Mouse (Mus musculus) kidney, embryonic 15.5 days (tissue): ENCODE measurements at regions not wholly inside any gene's neighbourhood (a gene's known extent, or its start where the extent isn't known, plus 50 kb on each side); places are given as distances from the start of the nearest gene placed in this dataset.
A peak's percentile ranks its signal among the peaks of the same experiment; 100 is the strongest.

Experiments
- ATAC-seq: fragments of 200-750 bp; cut with Nextera tagmentation; replicated peaks from 2 replicates; pipeline ENCODE4 v1.8.0; 2017; ENCODE audit warnings: moderate TSS enrichment; ENCODE audit not compliant: low FRiP score
- H3K27ac ChIP-seq: fragments of 300-500 bp; sonication (generic); 2 replicates; pipeline ENCODE4 v1.5.1; 2015; ENCODE audit warnings: mild to moderate bottlenecking, inconsistent platforms
- H3K27me3 ChIP-seq: fragments of 300-500 bp; sonication (generic); 2 replicates; pipeline ENCODE4 v1.6.1; 2015; ENCODE audit warnings: inconsistent platforms
- H3K36me3 ChIP-seq: fragments of 300-500 bp; sonication (generic); 2 replicates; pipeline ENCODE4 v1.6.1; 2015; ENCODE audit warnings: inconsistent platforms
- H3K4me1 ChIP-seq: fragments of 300-500 bp; sonication (generic); 2 replicates; pipeline ENCODE4 v1.6.1; 2015; ENCODE audit warnings: inconsistent platforms
- H3K4me2 ChIP-seq: fragments of 300-500 bp; sonication (generic); 2 replicates; pipeline ENCODE4 v1.6.1; 2015; ENCODE audit warnings: moderate library complexity, mild to moderate bottlenecking, inconsistent platforms
- H3K4me3 ChIP-seq: fragments of 300-500 bp; sonication (generic); replicated peaks from 2 replicates; pipeline ENCODE4 v1.5.1; 2015; ENCODE audit warnings: mild to moderate bottlenecking, inconsistent platforms
- H3K9ac ChIP-seq: fragments of 300-500 bp; sonication (generic); 2 replicates; pipeline ENCODE4 v1.6.1; 2015; ENCODE audit warnings: mild to moderate bottlenecking, inconsistent platforms
- H3K9me3 ChIP-seq: fragments of 300-500 bp; sonication (generic); replicated peaks from 2 replicates; pipeline ENCODE4 v1.6.1; 2016; ENCODE audit warnings: inconsistent platforms
- WGBS: fragments of 180-500 bp; shearing (Covaris S2); methylation state at CpG from one replicate; pipeline ENCODE4 v1.1.7; 2015; ENCODE audit warnings: mixed read lengths; 5-methylcytosine and 5-hydroxymethylcytosine counted together

DNA sequence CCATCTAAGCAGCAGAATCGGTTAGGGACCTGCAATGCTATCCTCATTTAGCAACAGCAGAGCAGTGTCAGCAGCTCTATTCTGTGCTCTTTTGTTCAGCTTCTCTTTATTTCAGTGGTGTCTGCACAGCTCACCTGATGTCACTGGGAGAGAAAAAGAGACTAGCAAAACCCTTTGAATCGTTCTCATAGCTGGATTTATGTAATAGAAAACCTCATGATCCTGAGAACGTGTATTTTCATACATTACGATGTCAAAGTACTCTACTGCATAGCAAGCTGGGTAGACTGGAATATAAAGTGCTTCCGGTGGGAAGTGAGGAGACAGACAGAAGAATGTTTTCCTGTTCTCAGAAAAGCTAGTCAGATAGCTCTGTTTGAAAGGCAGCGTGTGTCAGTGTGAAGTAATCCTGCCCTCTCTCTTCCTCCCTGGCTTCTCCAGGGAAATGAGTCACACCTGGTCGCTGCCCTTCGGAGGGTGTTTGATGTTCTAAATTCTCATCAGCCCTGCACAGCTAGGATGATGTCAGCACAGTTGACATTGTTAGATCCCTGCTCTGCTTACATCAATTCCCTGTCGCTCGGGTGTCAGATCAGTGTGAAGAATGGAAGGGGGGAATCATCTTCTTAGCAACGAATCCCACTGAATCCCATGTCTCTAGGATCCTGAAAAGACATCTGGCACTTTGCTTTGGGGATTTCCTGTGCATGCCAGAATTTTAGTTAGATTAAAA is 129.6 kb upstream of the Zbtb20 start:
- H3K4me1 ChIP-seq: no peaks in the 10 kb centered on the region
- H3K4me3 ChIP-seq: no peak overlapping the region
- H3K27ac ChIP-seq: no peak overlapping the region
- no peaks in the 10 kb centered on the region for H3K36me3 ChIP-seq
- WGBS: 44% methylated on average over 11 of the region's 11 CpGs
- H3K9me3 ChIP-seq: no peaks in the 10 kb centered on the region
- no peak overlapping the region for H3K9ac ChIP-seq
- ATAC-seq: no peak
- no peaks in the 10 kb centered on the region for H3K27me3 ChIP-seq
- H3K4me2 ChIP-seq: no peak overlapping the region

DNA sequence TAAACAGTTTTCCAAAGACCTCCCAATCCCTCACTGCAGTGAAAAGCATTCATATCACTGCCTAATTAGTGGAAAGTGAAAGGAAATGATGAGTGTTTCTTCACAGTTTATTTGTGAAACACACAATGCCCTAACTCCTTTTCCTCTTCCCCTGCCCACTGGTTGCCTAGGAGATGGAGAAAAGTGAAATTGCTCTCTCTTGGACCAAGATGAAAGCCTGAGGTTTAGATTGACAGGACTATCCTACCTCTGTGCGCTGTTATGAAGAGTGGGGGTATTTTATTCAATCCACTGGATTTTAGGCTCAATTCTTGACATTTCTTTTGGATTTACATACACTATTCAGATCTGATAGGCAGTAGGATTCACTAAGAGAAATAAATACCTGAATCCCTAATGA is 132.1 kb upstream of the Zbtb20 start:
- H3K4me1 ChIP-seq: no peaks in the 10 kb centered on the region
- H3K27me3 ChIP-seq: no peaks in the 10 kb centered on the region
- H3K4me2 ChIP-seq: no peak overlapping the region
- H3K4me3 ChIP-seq: no peak overlapping the region
- 95% methylated on average over 1 of the region's 1 CpGs for WGBS
- no peaks in the 10 kb centered on the region for H3K36me3 ChIP-seq
- H3K9me3 ChIP-seq: no peaks in the 10 kb centered on the region
- no peak overlapping the region for H3K9ac ChIP-seq
- H3K27ac ChIP-seq: no peak overlapping the region
- no peak for ATAC-seq

GRCm38 (mm10) chr16:42743120-42743519 is 132.6 kb upstream of the Zbtb20 start:
- Histone ChIP-seq H3K4me1 (no peaks in the 10 kb centered on the region), H3K4me3 (no peak overlapping the region), H3K27ac (no peak overlapping the region), H3K4me2 (no peak overlapping the region), H3K36me3 (no peaks in the 10 kb centered on the region), H3K9ac (no peak overlapping the region), H3K9me3 (no peaks in the 10 kb centered on the region), H3K27me3 (no peaks in the 10 kb centered on the region)
- WGBS: 61% methylated on average over 2 of the region's 2 CpGs
- no peak for ATAC-seq

DNA sequence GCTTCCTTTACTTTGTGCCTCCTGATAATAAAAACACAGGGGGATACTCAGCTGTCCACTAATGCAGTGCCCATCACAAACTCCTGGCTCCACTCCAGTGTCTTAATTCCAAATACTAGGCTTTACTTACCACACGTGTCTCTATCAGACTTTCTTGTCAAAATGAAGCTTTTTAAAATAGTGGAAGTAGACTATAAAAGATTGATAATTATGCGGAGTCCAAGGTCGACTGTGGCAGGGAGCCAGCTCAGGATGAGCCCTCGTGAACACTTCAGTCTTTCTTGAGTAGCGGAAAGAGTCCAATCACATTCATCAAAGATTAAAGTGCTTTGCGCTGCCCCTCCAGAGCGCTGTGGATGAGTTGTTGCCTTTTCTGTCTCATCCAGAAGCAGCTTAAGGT is 147.9 kb upstream of the Zbtb20 start:
- WGBS: 82% methylated on average over 7 of the region's 7 CpGs
- no peaks in the 10 kb centered on the region for H3K27me3 ChIP-seq
- H3K4me2 ChIP-seq: no peak overlapping the region
- no peaks in the 10 kb centered on the region for H3K4me1 ChIP-seq
- H3K9me3 ChIP-seq: no peaks in the 10 kb centered on the region
- ATAC-seq: no peak
- no peak overlapping the region for H3K4me3 ChIP-seq
- H3K27ac ChIP-seq: no peak overlapping the region
- H3K9ac ChIP-seq: no peak overlapping the region
- H3K36me3 ChIP-seq: no peaks in the 10 kb centered on the region

DNA sequence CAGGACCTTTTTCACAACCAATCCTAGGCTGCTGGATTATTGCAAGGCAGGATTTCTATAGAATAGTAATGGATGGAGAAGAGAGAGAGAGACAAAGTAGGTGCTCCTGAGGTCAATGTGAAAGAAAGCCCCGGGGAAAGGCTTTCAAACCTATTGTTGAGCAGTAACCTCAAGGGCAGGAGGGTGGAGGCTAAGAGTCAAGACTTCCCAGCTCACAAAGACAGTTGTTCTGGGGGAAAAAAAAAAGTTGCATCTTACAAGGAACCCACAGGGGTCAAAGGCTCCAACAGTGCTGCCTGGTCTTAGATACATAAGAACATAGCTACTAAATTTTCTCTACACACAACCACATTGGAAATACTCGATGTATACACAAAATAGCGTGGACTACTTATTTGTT is 155.8 kb upstream of the Zbtb20 start:
- H3K9ac ChIP-seq: no peak overlapping the region
- no peaks in the 10 kb centered on the region for H3K4me1 ChIP-seq
- no peak overlapping the region for H3K27ac ChIP-seq
- H3K9me3 ChIP-seq: no peaks in the 10 kb centered on the region
- ATAC-seq: no peak
- H3K4me2 ChIP-seq: no peak overlapping the region
- H3K4me3 ChIP-seq: no peak overlapping the region
- WGBS: 85% methylated on average over 3 of the region's 3 CpGs
- no peaks in the 10 kb centered on the region for H3K36me3 ChIP-seq
- H3K27me3 ChIP-seq: no peaks in the 10 kb centered on the region

- H3K4me1 ChIP-seq: no peaks in the 10 kb centered on the region
- no peak overlapping the region for H3K4me2 ChIP-seq
- H3K27ac ChIP-seq: no peak overlapping the region
- no peak overlapping the region for H3K4me3 ChIP-seq
- no peak overlapping the region for H3K9ac ChIP-seq
- no peak for ATAC-seq
- no peaks in the 10 kb centered on the region for H3K27me3 ChIP-seq
- 82% methylated on average over 7 of the region's 7 CpGs for WGBS
- no peaks in the 10 kb centered on the region for H3K36me3 ChIP-seq
- H3K9me3 ChIP-seq: no peaks in the 10 kb centered on the region
Measured at GRCm38 (mm10) chr16:42718452-42718851, 157.2 kb upstream of the Zbtb20 start.

GRCm38 (mm10) chr16:42717828-42718412 is 157.8 kb upstream of the Zbtb20 start:
- H3K4me3 ChIP-seq: no peak overlapping the region
- no peak overlapping the region for H3K4me2 ChIP-seq
- H3K27me3 ChIP-seq: no peaks in the 10 kb centered on the region
- no peaks in the 10 kb centered on the region for H3K36me3 ChIP-seq
- ATAC-seq: no peak
- no peak overlapping the region for H3K27ac ChIP-seq
- 69% methylated on average over 7 of the region's 7 CpGs for WGBS
- H3K9me3 ChIP-seq: no peaks in the 10 kb centered on the region
- no peaks in the 10 kb centered on the region for H3K4me1 ChIP-seq
- no peak overlapping the region for H3K9ac ChIP-seq

DNA sequence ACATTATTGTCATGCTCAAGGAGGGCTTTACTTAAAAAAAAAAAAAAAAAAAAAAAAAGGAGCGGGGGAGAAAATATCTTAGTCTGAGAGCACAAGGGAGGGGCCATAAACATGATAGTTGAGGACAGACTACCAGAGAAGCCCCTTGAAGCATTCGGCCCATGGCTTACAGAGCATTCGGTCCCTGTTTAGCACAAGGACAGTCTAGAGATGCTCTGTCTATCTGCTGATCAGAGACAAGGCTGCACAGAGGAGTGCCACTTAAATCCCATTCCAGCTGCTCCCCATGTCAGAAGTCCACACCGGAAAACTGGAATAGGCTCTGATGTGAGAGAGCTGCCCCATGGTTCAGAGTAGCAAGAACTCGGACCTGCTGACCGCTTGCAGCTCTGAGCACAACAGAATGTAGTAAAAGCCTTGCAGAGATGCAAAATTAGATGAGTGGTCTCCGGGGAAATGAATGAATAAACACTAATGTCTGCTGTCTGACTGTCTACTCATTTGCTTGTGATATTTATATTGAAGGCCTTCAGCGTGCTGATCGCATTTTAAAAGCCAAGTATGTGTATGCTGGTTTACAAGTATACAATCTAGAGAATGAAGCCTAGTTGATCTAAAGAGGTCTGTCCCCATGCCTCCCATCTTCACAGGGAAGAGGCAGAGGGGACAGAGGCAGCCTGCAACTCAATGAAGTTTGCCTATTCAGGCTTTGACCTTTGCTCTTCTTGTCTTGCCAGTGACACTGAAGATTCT is 158.4 kb upstream of the Zbtb20 start:
- Histone ChIP-seq H3K36me3 (no peaks in the 10 kb centered on the region), H3K4me3 (no peak overlapping the region), H3K27ac (no peak overlapping the region), H3K4me2 (no peak overlapping the region), H3K4me1 (no peaks in the 10 kb centered on the region), H3K9ac (no peak overlapping the region), H3K9me3 (no peaks in the 10 kb centered on the region), H3K27me3 (no peaks in the 10 kb centered on the region)
- ATAC-seq: no peak
- 86% methylated on average over 9 of the region's 9 CpGs for WGBS

DNA sequence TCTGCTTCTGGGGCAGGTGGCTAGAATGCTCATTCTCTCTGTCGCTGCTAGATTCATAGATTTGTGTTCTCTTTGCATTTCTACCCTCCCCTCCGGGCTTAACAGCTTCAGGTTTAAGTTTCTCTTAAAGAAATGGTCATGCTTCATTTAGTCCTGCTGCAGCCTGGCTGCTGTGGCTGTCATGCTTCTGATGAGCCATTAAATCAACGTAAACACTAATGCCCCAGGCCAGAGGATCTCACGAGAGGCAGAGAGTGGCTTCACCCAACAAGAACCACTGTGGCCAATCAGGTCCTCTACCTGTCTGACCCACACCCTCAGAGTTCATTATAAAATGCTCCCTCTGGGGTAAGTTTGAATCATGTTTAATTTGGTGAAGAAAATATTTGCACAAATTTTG is 173.0 kb upstream of the Zbtb20 start:
- Histone ChIP-seq H3K27me3 (no peaks in the 10 kb centered on the region), H3K27ac (no peak overlapping the region), H3K4me2 (no peak overlapping the region), H3K9me3 (no peaks in the 10 kb centered on the region), H3K4me1 (peaks cover 6% of the 10 kb centered on the region; the same call in 1 of the 2 replicates), H3K36me3 (no peaks in the 10 kb centered on the region), H3K4me3 (no peak overlapping the region), H3K9ac (no peak overlapping the region)
- peak; percentile 75; the same call in 1 of the 2 replicates for ATAC-seq
- WGBS: 13% methylated on average over 4 of the region's 4 CpGs

DNA sequence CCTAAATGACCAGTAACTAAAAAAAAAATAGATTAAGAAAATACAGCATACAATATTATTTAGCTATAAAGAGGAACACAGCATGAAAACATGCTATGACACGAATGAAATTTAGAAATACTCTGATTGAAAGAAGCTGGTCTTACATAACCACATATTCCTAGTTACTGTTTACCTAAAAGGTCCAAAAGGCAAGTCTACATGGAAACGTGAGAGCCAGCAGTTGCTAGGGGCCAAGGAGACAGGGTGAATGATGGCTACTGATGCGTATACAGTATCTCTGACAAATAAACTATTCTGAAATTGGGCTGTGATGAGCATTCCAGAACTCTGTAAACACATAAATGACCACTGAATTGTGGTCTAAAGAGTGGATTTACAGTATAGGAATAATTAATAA is 194.5 kb upstream of the Zbtb20 start:
- 58% methylated on average over 3 of the region's 3 CpGs for WGBS
- ATAC-seq: no peak
- H3K27ac ChIP-seq: no peak overlapping the region
- H3K27me3 ChIP-seq: no peaks in the 10 kb centered on the region
- no peak overlapping the region for H3K9ac ChIP-seq
- H3K4me3 ChIP-seq: no peak overlapping the region
- no peak overlapping the region for H3K4me2 ChIP-seq
- H3K36me3 ChIP-seq: no peaks in the 10 kb centered on the region
- H3K9me3 ChIP-seq: no peaks in the 10 kb centered on the region
- H3K4me1 ChIP-seq: no peaks in the 10 kb centered on the region

- peak overlapping the region; percentile 72 for H3K27ac ChIP-seq
- no peaks in the 10 kb centered on the region for H3K9me3 ChIP-seq
- no peaks in the 10 kb centered on the region for H3K27me3 ChIP-seq
- H3K4me3 ChIP-seq: no peak overlapping the region
- ATAC-seq: no peak
- no peak overlapping the region for H3K4me2 ChIP-seq
- no peaks in the 10 kb centered on the region for H3K4me1 ChIP-seq
- no peaks in the 10 kb centered on the region for H3K36me3 ChIP-seq
- no peak overlapping the region for H3K9ac ChIP-seq
- WGBS: 75% methylated on average over 5 of the region's 5 CpGs
Measured at GRCm38 (mm10) chr16:42677211-42677610, 198.5 kb upstream of the Zbtb20 start.

DNA sequence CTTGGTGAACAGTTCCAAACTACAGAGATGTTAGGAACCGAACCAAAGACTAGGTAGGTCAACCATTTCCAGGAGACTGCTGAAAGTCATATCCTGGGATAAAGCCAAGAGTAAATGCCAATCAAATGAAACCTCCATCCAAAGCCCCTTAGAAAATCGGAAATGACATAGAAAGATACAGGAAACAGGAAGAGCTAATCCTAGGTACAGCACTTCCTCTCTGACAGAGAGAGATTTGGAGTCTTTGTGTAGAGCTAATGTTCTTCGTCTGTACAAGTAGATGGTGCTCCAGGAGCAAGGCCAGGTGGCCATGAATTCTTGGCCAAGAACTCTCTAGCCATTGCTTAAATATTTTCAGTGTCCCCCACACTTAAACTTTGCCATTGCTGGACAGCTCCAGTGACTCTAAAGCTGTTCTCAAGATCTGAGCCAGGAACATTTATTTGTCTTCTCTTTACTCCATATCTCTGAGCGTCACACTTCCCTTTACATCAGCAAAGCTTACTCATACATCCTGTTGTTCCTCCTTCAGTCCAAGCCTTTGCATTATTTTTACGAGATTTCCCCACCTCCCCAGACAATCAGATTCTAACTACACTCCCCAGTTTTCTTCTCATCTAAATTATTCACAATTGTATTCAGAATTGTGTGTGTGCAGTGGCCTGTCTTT is 199.1 kb upstream of the Zbtb20 start:
- Histone ChIP-seq H3K9me3 (no peaks in the 10 kb centered on the region), H3K4me2 (no peak overlapping the region), H3K36me3 (no peaks in the 10 kb centered on the region), H3K4me1 (no peaks in the 10 kb centered on the region), H3K27ac (peak overlapping the region; percentile 72), H3K27me3 (no peaks in the 10 kb centered on the region), H3K4me3 (no peak overlapping the region), H3K9ac (no peak overlapping the region)
- WGBS: 72% methylated on average over 5 of the region's 5 CpGs
- ATAC-seq: no peak
